Mouse (Mus musculus): ENCODE data around the gene Gm9918. TPM values are rescaled to one million over a fixed set of nuclear protein-coding genes. Genes with fewer than 3 reads are reported as not detected.
A peak's percentile ranks its signal among the peaks of the same experiment; 100 is the strongest.

The Gm9918 gene
- total RNA-seq, 2 experiments from 2014 or later: not detected

GRCm38 (mm10) chr15:102244306-102245191 is 25.8 kb upstream of the Gm9918 start:
- intact Hi-C loops (cut with DNase I): no loop called here
- DNase-seq (ENCODE audit: low spot score in 2 of 2): no peak

- intact Hi-C loops (cut with DNase I): no loop called here
- DNase-seq (ENCODE audit: low spot score in 2 of 2): no peak
Measured at GRCm38 (mm10) chr15:102245461-102245881, 24.9 kb upstream of the Gm9918 start.

GRCm38 (mm10) chr15:102245891-102246741 is 24.2 kb upstream of the Gm9918 start:
- intact Hi-C loops (cut with DNase I): loop anchor here (2.0 kb wide), 1 partner anchor 33 kb away; the partner anchor contains the start of gene Mfsd5
- DNase-seq (ENCODE audit: low spot score in 2 of 2): peak; percentile 75 to 86

- intact Hi-C loops (cut with DNase I): loop anchor here (2.0 kb wide), 1 partner anchor 32 kb away; the partner anchor contains the start of gene Mfsd5
- peak; percentile 87 to 89 for DNase-seq (ENCODE audit: low spot score in 2 of 2)
Measured at GRCm38 (mm10) chr15:102246866-102247251, 23.5 kb upstream of the Gm9918 start.

GRCm38 (mm10) chr15:102247252-102248130 is 22.9 kb upstream of the Gm9918 start:
- DNase-seq (ENCODE audit: low spot score in 2 of 2): peak in 1 of 2 experiments; percentile 36
- intact Hi-C loops (cut with DNase I): loop anchor here (2.0 kb wide), 1 partner anchor 31 kb away; the partner anchor contains the start of gene Mfsd5

GRCm38 (mm10) chr15:102248131-102248811 is 22.1 kb upstream of the Gm9918 start:
- no peak for DNase-seq (ENCODE audit: low spot score in 2 of 2)
- intact Hi-C loops (cut with DNase I): no loop called here

- intact Hi-C loops (cut with DNase I): no loop called here
- no peak for DNase-seq (ENCODE audit: low spot score in 2 of 2)
Measured at GRCm38 (mm10) chr15:102248812-102249191, 21.6 kb upstream of the Gm9918 start.

GRCm38 (mm10) chr15:102249251-102249691 is 21.1 kb upstream of the Gm9918 start:
- no peak for DNase-seq (ENCODE audit: low spot score in 2 of 2)
- intact Hi-C loops (cut with DNase I): no loop called here

GRCm38 (mm10) chr15:102249967-102250366 is 20.4 kb upstream of the Gm9918 start:
- intact Hi-C loops (cut with DNase I): no loop called here
- no peak for DNase-seq (ENCODE audit: low spot score in 2 of 2)

- no peak for DNase-seq (ENCODE audit: low spot score in 2 of 2)
- intact Hi-C loops (cut with DNase I): no loop called here
Measured at GRCm38 (mm10) chr15:102250521-102250920, 19.8 kb upstream of the Gm9918 start.

GRCm38 (mm10) chr15:102255547-102256255 is 14.7 kb upstream of the Gm9918 start:
- intact Hi-C loops (cut with DNase I): no loop called here
- DNase-seq (ENCODE audit: low spot score in 2 of 2): no peak

GRCm38 (mm10) chr15:102256431-102257201 is 13.7 kb upstream of the Gm9918 start:
- no peak for DNase-seq (ENCODE audit: low spot score in 2 of 2)
- intact Hi-C loops (cut with DNase I): no loop called here

- DNase-seq (ENCODE audit: low spot score in 2 of 2): no peak
- intact Hi-C loops (cut with DNase I): no loop called here
Measured at GRCm38 (mm10) chr15:102257202-102258075, 12.9 kb upstream of the Gm9918 start, which contains the start of gene Rarg. Rarg (minus strand) TSS chr15:102257517.

- peak in 1 of 2 experiments; percentile 34 for DNase-seq (ENCODE audit: low spot score in 2 of 2)
- intact Hi-C loops (cut with DNase I): no loop called here
Measured at GRCm38 (mm10) chr15:102258076-102258470, 12.3 kb upstream of the Gm9918 start.

GRCm38 (mm10) chr15:102258581-102259253 is 11.6 kb upstream of the Gm9918 start:
- DNase-seq (ENCODE audit: low spot score in 2 of 2): no peak
- intact Hi-C loops (cut with DNase I): no loop called here

GRCm38 (mm10) chr15:102262582-102262981 is 7.8 kb upstream of the Gm9918 start:
- DNase-seq (ENCODE audit: low spot score in 2 of 2): peak; percentile 49 to 66
- intact Hi-C loops (cut with DNase I): no loop called here
